Mouse (Mus musculus) testis, adult 2 months (tissue): ENCODE results near the gene Pgap3.

Experiments
- CTCF ChIP-seq: fragments of 200-500 bp; IDR thresholded peaks from 2 replicates; pipeline ENCODE4 v1.5.1; 2012; ENCODE audit warnings: low read depth, mild to moderate bottlenecking, inconsistent platforms, low read length, moderate library complexity; ENCODE audit not compliant: control insufficient read depth, insufficient read depth, insufficient replicate concordance
- POLR2A ChIP-seq: fragments of 200-500 bp; IDR thresholded peaks from 2 replicates; pipeline ENCODE4 v1.6.1; 2012; ENCODE audit warnings: low read depth, mild to moderate bottlenecking, inconsistent platforms, low read length, moderate library complexity; ENCODE audit not compliant: control insufficient read depth

GRCm38 (mm10) chr11:98356625-98357394, 43.5 kb downstream of the Pgap3 start:
- TF ChIP-seq POLR2A (no peak), CTCF (no peak)
